Mouse (Mus musculus): ENCODE measurements at regions not wholly inside any gene's neighbourhood (a gene's known extent, or its start where the extent isn't known, plus 50 kb on each side); places are given as distances from the start of the nearest gene placed in this dataset.
A peak's percentile ranks its signal among the peaks of the same experiment; 100 is the strongest.

GRCm38 (mm10) chr2:28348453-28348852 lies 98.1 kb upstream of the Ppp1r26 start:
- ATAC-seq (replicated peaks; ENCODE audit: low read depth, poor library complexity, severe bottlenecking), result no peak

- no peak for ATAC-seq (replicated peaks; ENCODE audit: low read depth, poor library complexity, severe bottlenecking)
These were observed 96.7 kb upstream of the Ppp1r26 start for GRCm38 (mm10) chr2:28349911-28350310.

GRCm38 (mm10) chr2:28351445-28351844 lies 95.2 kb upstream of the Ppp1r26 start:
- ATAC-seq (replicated peaks; ENCODE audit: low read depth, poor library complexity, severe bottlenecking), result no peak

- ATAC-seq (replicated peaks; ENCODE audit: low read depth, poor library complexity, severe bottlenecking), result peak; percentile 85
These were observed 93.7 kb upstream of the Ppp1r26 start for GRCm38 (mm10) chr2:28352903-28353302.

GRCm38 (mm10) chr2:28362199-28362598 lies 84.4 kb upstream of the Ppp1r26 start:
- 0 out of 2 replicates have a peak, but pooled peaks have one; percentile 8 for ATAC-seq (replicated peaks; ENCODE audit: low read depth, poor library complexity, severe bottlenecking)

- ATAC-seq (replicated peaks; ENCODE audit: low read depth, poor library complexity, severe bottlenecking), result no peak
These were observed 82.0 kb upstream of the Ppp1r26 start for GRCm38 (mm10) chr2:28364623-28365022.

- ATAC-seq (replicated peaks; ENCODE audit: low read depth, poor library complexity, severe bottlenecking), result no peak
These were observed 80.8 kb upstream of the Ppp1r26 start for GRCm38 (mm10) chr2:28365756-28366155.

- peak; percentile 70 for ATAC-seq (replicated peaks; ENCODE audit: low read depth, poor library complexity, severe bottlenecking)
These were observed 71.8 kb upstream of the Ppp1r26 start for GRCm38 (mm10) chr2:28374838-28375237.

- no peak for ATAC-seq (replicated peaks; ENCODE audit: low read depth, poor library complexity, severe bottlenecking)
These were observed 68.4 kb upstream of the Ppp1r26 start for GRCm38 (mm10) chr2:28377948-28378822.

GRCm38 (mm10) chr2:28382051-28382802 lies 64.4 kb upstream of the Ppp1r26 start:
- ATAC-seq (replicated peaks; ENCODE audit: low read depth, poor library complexity, severe bottlenecking), result no peak

GRCm38 (mm10) chr2:28384875-28385274 lies 61.7 kb upstream of the Ppp1r26 start:
- ATAC-seq (replicated peaks; ENCODE audit: low read depth, poor library complexity, severe bottlenecking), result no peak

GRCm38 (mm10) chr2:28386784-28387183 lies 59.8 kb upstream of the Ppp1r26 start:
- ATAC-seq (replicated peaks; ENCODE audit: low read depth, poor library complexity, severe bottlenecking), result no peak

GRCm38 (mm10) chr2:28387422-28387836 lies 59.2 kb upstream of the Ppp1r26 start:
- ATAC-seq (replicated peaks; ENCODE audit: low read depth, poor library complexity, severe bottlenecking), result no peak

- ATAC-seq (replicated peaks; ENCODE audit: low read depth, poor library complexity, severe bottlenecking), result no peak
These were observed 58.7 kb upstream of the Ppp1r26 start for GRCm38 (mm10) chr2:28387926-28388325.

GRCm38 (mm10) chr2:28389703-28390102 lies 56.9 kb upstream of the Ppp1r26 start:
- ATAC-seq (replicated peaks; ENCODE audit: low read depth, poor library complexity, severe bottlenecking), result no peak

- peak; percentile 59; the same call in 1 of the 2 replicates for ATAC-seq (replicated peaks; ENCODE audit: low read depth, poor library complexity, severe bottlenecking)
These were observed 51.2 kb upstream of the Ppp1r26 start for GRCm38 (mm10) chr2:28395391-28395790.
